7 mouse cellular contexts compared by ENCODE assay signal in the genomic region with DNA sequence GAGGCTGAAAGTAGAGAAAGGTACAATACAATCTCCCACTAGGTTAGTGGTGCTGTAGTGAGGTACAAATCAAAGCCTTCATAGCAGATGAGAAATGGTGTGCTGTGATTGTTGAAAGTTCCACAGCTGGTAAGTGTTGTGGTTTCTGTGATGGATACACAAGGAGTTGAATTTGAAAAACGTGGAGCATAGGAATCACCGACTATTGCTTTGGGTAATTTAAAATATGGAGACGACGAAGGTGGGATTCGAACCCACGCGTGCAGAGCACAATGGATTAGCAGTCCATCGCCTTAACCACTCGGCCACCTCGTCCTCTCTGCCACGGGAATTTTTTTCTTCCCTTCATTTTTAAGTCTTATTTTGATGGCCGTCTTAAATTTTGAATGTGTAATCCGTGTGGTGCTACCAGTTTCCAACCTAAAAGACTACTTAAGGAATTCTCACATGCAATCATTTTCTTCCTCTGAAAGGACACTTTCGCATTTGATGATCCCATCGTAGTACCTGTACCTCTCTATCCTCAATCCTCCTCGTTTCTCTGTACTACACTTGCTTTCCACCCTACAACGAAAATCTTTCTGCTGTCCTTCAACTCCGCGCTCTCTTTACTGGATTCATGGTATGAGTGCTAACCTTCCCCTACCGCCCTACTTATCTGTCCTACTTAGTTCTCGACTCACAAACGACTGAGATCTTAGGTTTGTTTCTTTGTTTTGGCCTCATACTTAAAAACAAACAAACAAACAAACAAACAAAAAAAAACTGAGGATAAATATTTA. TPM values are rescaled to one million over a fixed set of nuclear protein-coding genes. Genes with fewer than 3 reads are reported as not detected.
DNase-seq lines count a peak whose midpoint lies in the region; ATAC-seq and TF ChIP-seq lines count a peak whose summit lies in the region.

No protein-coding gene starts in this region.

- H3K27ac ChIP-seq in lung, embryonic 16.5 days (ENCODE audit: low read length) = no peak overlapping the region
- no peak overlapping the region for H3K27ac ChIP-seq in embryonic fibroblast, embryonic 13.5 days (ENCODE audit: insufficient read depth, low read length)

- no peak overlapping the region for H3K9ac ChIP-seq in lung, embryonic 16.5 days (ENCODE audit: low read length)

- H3K4me3 ChIP-seq in lung, embryonic 16.5 days (ENCODE audit: low read length) = no peak overlapping the region
- H3K4me3 ChIP-seq in lung, adult 2 months (replicated peaks; ENCODE audit: extremely low read depth, low read depth, low read length) = no peak overlapping the region
- peak overlapping the region; percentile 88 for H3K4me3 ChIP-seq in embryonic fibroblast, embryonic 13.5 days (ENCODE audit: insufficient read depth, low read length)

- peaks cover 26% of the 10 kb centered on the region for H3K27me3 ChIP-seq in lung, embryonic 16.5 days (ENCODE audit: control insufficient read depth, insufficient read depth, low read depth, low read length)

- WGBS in lung, embryonic 16.5 days = 4% methylated on average over 22 of the region's 22 CpGs
- 14% methylated on average over 22 of the region's 22 CpGs for WGBS in lung, adult 2 months

- no peak for DNase-seq in lung, adult 2 months
- DNase-seq in NIH3T3 (ENCODE audit: low read depth) (peak; percentile 73), liver (peak; percentile 77)
- peak; percentile 88 for DNase-seq in yolk sac, embryonic 10.5 days (ENCODE audit: low spot score)
- DNase-seq in frontal cortex, postnatal 25 days (ENCODE audit: low spot score in 2 of 2) = no peak

- TF ChIP-seq CTCF in lung, adult 2 months (IDR thresholded peaks at IDR 0.05; ENCODE audit: insufficient read depth, low read length) = no peak
- no peak for TF ChIP-seq CTCF in embryonic fibroblast, embryonic 13.5 days (IDR thresholded peaks at IDR 0.05; ENCODE audit: borderline replicate concordance, insufficient read depth, low read length)

- peaks cover 10% of the 10 kb centered on the region; the same call in 1 of the 2 replicates for H3K4me1 ChIP-seq in lung, embryonic 16.5 days (replicated peaks; ENCODE audit: control insufficient read depth, insufficient read depth, low read length)
- peaks cover 6% of the 10 kb centered on the region; the same call in 1 of the 2 replicates for H3K4me1 ChIP-seq in lung, adult 2 months (ENCODE audit: control insufficient read depth, insufficient read depth, low read length)
- no peaks in the 10 kb centered on the region for H3K4me1 ChIP-seq in embryonic fibroblast, embryonic 13.5 days (ENCODE audit: control insufficient read depth, insufficient read depth, low read length)

- peak overlapping the region; percentile 13 for H3K4me2 ChIP-seq in lung, embryonic 16.5 days (ENCODE audit: low read depth, low read length)

- TF ChIP-seq POLR2A in lung, adult 2 months (IDR thresholded peaks at IDR 0.05; ENCODE audit: borderline replicate concordance, extremely low read depth, low read depth, low read length) = no peak
- TF ChIP-seq POLR2A in embryonic fibroblast, embryonic 13.5 days (IDR thresholded peaks at IDR 0.05; ENCODE audit: low read depth, low read length) = no peak

- no peaks in the 10 kb centered on the region for H3K9me3 ChIP-seq in lung, embryonic 16.5 days (ENCODE audit: control insufficient read depth, low read length)

- no peaks in the 10 kb centered on the region for H3K36me3 ChIP-seq in lung, embryonic 16.5 days (ENCODE audit: control insufficient read depth, insufficient read depth, low read length)

- ATAC-seq in lung, embryonic 16.5 days (ENCODE audit: low read depth) = no peak

RNA-seq across cellular contexts. Expression of gene Pom121l2, which starts 13.2 kb away (rescaled TPM):
- polyA plus RNA-seq in lung, embryonic 16.5 days (2015; fragmentation: Nextera tagmentation; extraction: Ambion mirVana) = 0.16 and 0.18 TPM in 2 replicates
- not detected in 2 replicates for polyA plus RNA-seq in lung, adult 2 months (2012; rRNA removed)
- 0.23 and 0.32 TPM in 2 replicates for polyA plus RNA-seq in embryonic fibroblast, embryonic 13.5 days (2011; ENCODE audit: insufficient read length, low read depth, missing spikeins)

RNA-seq across cellular contexts. Expression of gene Prss16, which starts 15.4 kb away (rescaled TPM):
- polyA plus RNA-seq in lung, embryonic 16.5 days (2015; fragmentation: Nextera tagmentation; extraction: Ambion mirVana) = 10.0 and 26.0 TPM in 2 replicates
- 0.33 and 0.34 TPM in 2 replicates for polyA plus RNA-seq in lung, adult 2 months (2012; rRNA removed)
- polyA plus RNA-seq in embryonic fibroblast, embryonic 13.5 days (2011; ENCODE audit: insufficient read length, low read depth, missing spikeins) = 0.37 and 0.98 TPM in 2 replicates

RNA-seq across cellular contexts. Expression of gene Hist1h2ah, which starts 41.2 kb away (rescaled TPM):
- 2.3 and 15.3 TPM in 2 replicates for polyA plus RNA-seq in lung, embryonic 16.5 days (2015; fragmentation: Nextera tagmentation; extraction: Ambion mirVana)
- polyA plus RNA-seq in lung, adult 2 months (2012; rRNA removed) = 0.87 and 1.8 TPM in 2 replicates
- polyA plus RNA-seq in embryonic fibroblast, embryonic 13.5 days (2011; ENCODE audit: insufficient read length, low read depth, missing spikeins) = 1.3 TPM in 1 of 2 replicates, not detected in the other

RNA-seq across cellular contexts. Expression of gene Hist1h2bk, which starts 41.5 kb away (rescaled TPM):
- 6.6 and 7.3 TPM in 2 replicates for polyA plus RNA-seq in lung, embryonic 16.5 days (2015; fragmentation: Nextera tagmentation; extraction: Ambion mirVana)
- 0.74 and 3.1 TPM in 2 replicates for polyA plus RNA-seq in lung, adult 2 months (2012; rRNA removed)
- 16.3 and 22.3 TPM in 2 replicates for polyA plus RNA-seq in embryonic fibroblast, embryonic 13.5 days (2011; ENCODE audit: insufficient read length, low read depth, missing spikeins)

RNA-seq across cellular contexts. Expression of gene Hist1h4i, which starts 47.0 kb away (rescaled TPM):
- polyA plus RNA-seq in lung, embryonic 16.5 days (2015; fragmentation: Nextera tagmentation; extraction: Ambion mirVana) = 23.6 and 24.3 TPM in 2 replicates
- 5.1 and 5.2 TPM in 2 replicates for polyA plus RNA-seq in lung, adult 2 months (2012; rRNA removed)
- 5.6 and 9.1 TPM in 2 replicates for polyA plus RNA-seq in embryonic fibroblast, embryonic 13.5 days (2011; ENCODE audit: insufficient read length, low read depth, missing spikeins)

Comparison
In these comparisons a context has a peak if more than half of its experiments do, and no peak if none do; other contexts are left out.
1. DNase-seq: peak in NIH3T3 (single experiment), liver (single experiment) and yolk sac, embryonic 10.5 days (single experiment); none in lung, adult 2 months (single experiment) and frontal cortex, postnatal 25 days (0 of 2).